Comparison of ENCODE assay signal across 37 mouse cellular contexts in the genomic region with DNA sequence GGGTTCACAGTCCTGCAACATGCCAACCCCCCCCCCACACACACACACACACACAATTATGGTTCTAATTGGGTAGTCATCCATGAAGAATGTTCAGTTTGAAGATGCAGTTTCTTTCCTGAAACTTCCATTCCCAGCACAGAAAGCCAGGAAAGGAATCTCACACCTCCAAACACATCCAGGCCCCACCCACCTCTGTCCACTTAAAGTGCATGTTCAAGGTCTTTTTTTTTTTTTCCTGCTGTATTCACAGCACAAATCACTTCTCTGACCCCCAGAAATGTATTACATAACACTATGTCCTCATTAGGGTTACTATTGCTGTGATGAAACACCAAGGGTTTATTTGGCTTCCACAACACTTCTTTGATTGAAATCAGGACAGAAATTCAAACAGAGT. TPM values are rescaled to one million over a fixed set of nuclear protein-coding genes. Genes with fewer than 3 reads are reported as not detected.
"Had no signal": no experiment of that assay in that cellular context is flagged by ENCODE, and none has a peak within 500 bp of the region (broad histone marks: within the 10 kb centered on the region; RNA-seq: fewer than 3 reads in every experiment).

No protein-coding gene starts in this region.

- H3K27ac ChIP-seq: heart, adult 2 months; heart, embryonic 13.5 days; heart, embryonic 15.5 days; hindbrain, embryonic 13.5 days; hindbrain, embryonic 15.5 days; hindbrain, postnatal 0 days; layer of hippocampus, adult 2 months; left cerebral cortex, adult 2 months; limb, embryonic 10.5 days; limb, embryonic 12.5 days; liver, embryonic 13.5 days; liver, embryonic 15.5 days had no signal

- DNase-seq: gastrocnemius, postnatal 25 days; heart, adult 11 months; heart, adult 2 months; heart, postnatal 14 days; heart, postnatal 36 days; kidney, adult 18-20 months; kidney, adult 8-10 months; kidney, postnatal 10 days; kidney, postnatal 25 days; kidney, postnatal 4 days; liver, embryonic 13.5 days; liver, postnatal 0 days had no signal

- H3K4me3 ChIP-seq: heart, adult 2 months; heart, embryonic 13.5 days; heart, embryonic 15.5 days; hindbrain, embryonic 13.5 days; hindbrain, embryonic 15.5 days; layer of hippocampus, adult 2 months; left cerebral cortex, adult 2 months; limb, embryonic 10.5 days; limb, embryonic 12.5 days; liver, embryonic 13.5 days; liver, embryonic 15.5 days had no signal

- H3K27me3 ChIP-seq: heart, embryonic 13.5 days; heart, embryonic 15.5 days; hindbrain, embryonic 13.5 days; hindbrain, embryonic 15.5 days; limb, embryonic 12.5 days; liver, embryonic 13.5 days; liver, embryonic 15.5 days had no signal

- H3K36me3 ChIP-seq: heart, embryonic 13.5 days; heart, embryonic 15.5 days; hindbrain, embryonic 13.5 days; hindbrain, embryonic 15.5 days; limb, embryonic 10.5 days; limb, embryonic 12.5 days; liver, embryonic 13.5 days; liver, embryonic 15.5 days had no signal

- H3K9me3 ChIP-seq: heart, embryonic 13.5 days; heart, embryonic 15.5 days; hindbrain, embryonic 13.5 days; hindbrain, embryonic 15.5 days; limb, embryonic 10.5 days; limb, embryonic 12.5 days; liver, embryonic 13.5 days; liver, embryonic 15.5 days had no signal

- H3K4me1 ChIP-seq: heart, embryonic 13.5 days; heart, embryonic 15.5 days; hindbrain, embryonic 13.5 days; hindbrain, embryonic 15.5 days; limb, embryonic 10.5 days; limb, embryonic 12.5 days; liver, embryonic 13.5 days; liver, embryonic 15.5 days had no signal

- ATAC-seq: hindbrain, postnatal 0 days; intestine, embryonic 16.5 days; liver, postnatal 0 days had no signal

- H3K9ac ChIP-seq: heart, embryonic 13.5 days; heart, embryonic 15.5 days; hindbrain, embryonic 13.5 days; hindbrain, embryonic 15.5 days; limb, embryonic 12.5 days; liver, embryonic 13.5 days; liver, embryonic 15.5 days; liver, postnatal 0 days had no signal

RNA-seq across cellular contexts. Expression of a gene that starts 4.0 kb away (rescaled TPM):
- total RNA-seq: gastrocnemius, adult 18-20 months; gastrocnemius, adult 8-10 months; gastrocnemius, postnatal 25 days; heart, adult 2 months; heart, postnatal 14 days; heart, postnatal 36 days; hematopoietic stem cell, adult 5-6 weeks; hindbrain, postnatal 0 days; layer of hippocampus, adult 2 months; layer of hippocampus, postnatal 10 days; layer of hippocampus, postnatal 25 days; left cerebral cortex, adult 2 months; left cerebral cortex, postnatal 14 days; left cerebral cortex, postnatal 36 days had no signal
- polyA plus RNA-seq: gonadal fat pad, adult 2 months; heart, adult 2 months; heart, embryonic 11.5 days; heart, embryonic 13.5 days; heart, embryonic 15.5 days; heart, postnatal 0 days; hindbrain, embryonic 13.5 days; hindbrain, embryonic 15.5 days; hindbrain, postnatal 0 days; intestine, embryonic 14.5 days; intestine, embryonic 16.5 days; kidney, embryonic 14.5 days; kidney, embryonic 16.5 days; liver, embryonic 11.5 days; liver, embryonic 13.5 days; liver, embryonic 15.5 days; liver, postnatal 0 days had no signal
